28 mouse cellular contexts compared by ENCODE assay signal in genomic region chr12:106448551-106448950, GRCm38 (mm10).
A peak's percentile ranks its signal among the peaks of the same experiment; 100 is the strongest.
DNase-seq lines count a peak whose midpoint lies in the region; ATAC-seq and TF ChIP-seq lines count a peak whose summit lies in the region.
"Had no signal": no experiment of that assay in that cellular context is flagged by ENCODE, and none has a peak within 500 bp of the region (broad histone marks: within the 10 kb centered on the region; RNA-seq: fewer than 3 reads in every experiment).

No protein-coding gene starts in this region.

- H3K27me3 ChIP-seq in midbrain, embryonic 11.5 days (ENCODE audit: control insufficient read depth, insufficient read depth, low read length): no peaks in the 10 kb centered on the region
- H3K27me3 ChIP-seq in liver, postnatal 0 days (ENCODE audit: insufficient read depth, low read length): no peaks in the 10 kb centered on the region
- H3K27me3 ChIP-seq: CH12.LX; embryonic facial prominence, embryonic 12.5 days; embryonic facial prominence, embryonic 15.5 days; heart, embryonic 13.5 days; hindbrain, embryonic 12.5 days had no signal

- no peak overlapping the region for H3K4me2 ChIP-seq in midbrain, embryonic 11.5 days
- H3K4me2 ChIP-seq in liver, postnatal 0 days (ENCODE audit: low read depth, low read length): no peak overlapping the region
- H3K4me2 ChIP-seq: embryonic facial prominence, embryonic 12.5 days; embryonic facial prominence, embryonic 15.5 days; heart, embryonic 13.5 days; hindbrain, embryonic 12.5 days; hindbrain, embryonic 15.5 days had no signal

- TF ChIP-seq CTCF in liver, postnatal 0 days (IDR thresholded peaks at IDR 0.05; ENCODE audit: low read depth): no peak

- H3K9me3 ChIP-seq in midbrain, embryonic 11.5 days (ENCODE audit: control insufficient read depth, low read length): no peaks in the 10 kb centered on the region; the same call in 1 of the 2 replicates
- H3K9me3 ChIP-seq in liver, postnatal 0 days (ENCODE audit: low read length): no peaks in the 10 kb centered on the region
- H3K9me3 ChIP-seq: embryonic facial prominence, embryonic 12.5 days; embryonic facial prominence, embryonic 15.5 days; heart, embryonic 10.5 days; heart, embryonic 13.5 days; hindbrain, embryonic 12.5 days; hindbrain, embryonic 15.5 days had no signal

- peak; percentile 80 to 90 for DNase-seq in adrenal gland, adult (ENCODE audit: inconsistent age in 2 of 2, low spot score in 1 of 2)
- DNase-seq in adrenal gland, postnatal 4 days (ENCODE audit: low spot score in 2 of 2): no peak
- DNase-seq in 3134 (ENCODE audit: extremely low read depth, insufficient read length, low spot score): peak; percentile 35
- peak; percentile 76 for DNase-seq in adrenal gland, adult 8-10 months
- DNase-seq in adrenal gland, postnatal 25 days: peak; percentile 67
- no peak for DNase-seq in heart, postnatal 25 days (ENCODE audit: low spot score)
- no peak for DNase-seq in midbrain, embryonic 11.5 days (ENCODE audit: low spot score, missing footprints)
- DNase-seq in liver, postnatal 0 days: no peak
- DNase-seq: B cell, adult 2 months; cerebellum, adult 18-20 months; cerebellum, adult 9-11 months; cerebellum, postnatal 25 days; forebrain, postnatal 0 days; gastrocnemius, adult 2 months; gastrocnemius, postnatal 14 days; heart, adult 18-20 months; heart, postnatal 14 days had no signal

- H3K4me1 ChIP-seq in midbrain, embryonic 11.5 days (ENCODE audit: control insufficient read depth, insufficient read depth, low read length): no peaks in the 10 kb centered on the region
- H3K4me1 ChIP-seq in liver, postnatal 0 days (ENCODE audit: insufficient read depth): no peaks in the 10 kb centered on the region
- H3K4me1 ChIP-seq: embryonic facial prominence, embryonic 12.5 days; embryonic facial prominence, embryonic 15.5 days; heart, embryonic 13.5 days; hindbrain, embryonic 15.5 days had no signal

- no peak overlapping the region for H3K9ac ChIP-seq in midbrain, embryonic 11.5 days (ENCODE audit: low read length)
- no peak overlapping the region for H3K9ac ChIP-seq in liver, postnatal 0 days (replicated peaks)
- H3K9ac ChIP-seq: embryonic facial prominence, embryonic 12.5 days; embryonic facial prominence, embryonic 15.5 days; forebrain, postnatal 0 days; heart, embryonic 13.5 days; hindbrain, embryonic 12.5 days; hindbrain, embryonic 15.5 days had no signal

- H3K4me3 ChIP-seq in midbrain, embryonic 11.5 days (ENCODE audit: low read depth, low read length): no peak overlapping the region
- H3K4me3 ChIP-seq in liver, postnatal 0 days (ENCODE audit: low read depth, low read length): no peak overlapping the region
- H3K4me3 ChIP-seq: embryonic facial prominence, embryonic 12.5 days; embryonic facial prominence, embryonic 15.5 days; gastrocnemius, adult 2 months; heart, embryonic 10.5 days; heart, embryonic 13.5 days; hindbrain, embryonic 12.5 days; hindbrain, embryonic 15.5 days had no signal

- intact Hi-C loops in heart, postnatal 25 days (cut with DNase I): no loop called here

- WGBS in midbrain, embryonic 11.5 days: 90% methylated on average over 6 of the region's 6 CpGs
- 54% methylated on average over 6 of the region's 6 CpGs for WGBS in liver, postnatal 0 days (ENCODE audit: insufficient replicate concordance)

- no peaks in the 10 kb centered on the region for H3K36me3 ChIP-seq in midbrain, embryonic 11.5 days (ENCODE audit: control insufficient read depth, insufficient read depth, low read length)
- no peaks in the 10 kb centered on the region for H3K36me3 ChIP-seq in liver, postnatal 0 days (replicated peaks; ENCODE audit: insufficient read depth, low read length)
- H3K36me3 ChIP-seq: embryonic facial prominence, embryonic 12.5 days; embryonic facial prominence, embryonic 15.5 days; G1E; heart, embryonic 10.5 days; heart, embryonic 13.5 days; hindbrain, embryonic 12.5 days; hindbrain, embryonic 15.5 days had no signal

- no peak for ATAC-seq in midbrain, embryonic 11.5 days (ENCODE audit: low FRiP score)
- ATAC-seq in liver, postnatal 0 days: no peak
- ATAC-seq: forebrain, embryonic 14.5 days; forebrain, postnatal 0 days; intestine, postnatal 0 days; Patski had no signal

- TF ChIP-seq EP300 in liver, postnatal 0 days (IDR thresholded peaks at IDR 0.05; ENCODE audit: low read depth): no peak

- no peak overlapping the region for H3K27ac ChIP-seq in midbrain, embryonic 11.5 days (ENCODE audit: low read depth, low read length)
- H3K27ac ChIP-seq in liver, postnatal 0 days (ENCODE audit: low read depth): no peak overlapping the region
- H3K27ac ChIP-seq: embryonic facial prominence, embryonic 12.5 days; embryonic facial prominence, embryonic 15.5 days; gastrocnemius, adult 2 months; heart, embryonic 10.5 days; heart, embryonic 13.5 days; hindbrain, embryonic 12.5 days; hindbrain, embryonic 15.5 days had no signal

Comparison
In these comparisons a context has a peak if more than half of its experiments do, and no peak if none do; other contexts are left out.
1. DNase-seq: peak in adrenal gland, adult (2 of 2), 3134 (single experiment), adrenal gland, adult 8-10 months (single experiment) and adrenal gland, postnatal 25 days (single experiment); none in adrenal gland, postnatal 4 days (0 of 2), heart, postnatal 25 days (single experiment), midbrain, embryonic 11.5 days (single experiment) and liver, postnatal 0 days (single experiment).